Mouse (Mus musculus) Patski (cell line): ENCODE results near the gene Lman2. TPM values are rescaled to one million over a fixed set of nuclear protein-coding genes. Genes with fewer than 3 reads are reported as not detected.

ENCODE experiments used
- ATAC-seq: fragments of 100-300 bp; one replicate; pipeline ENCODE4 v1.8.0; 2021
- CTCF ChIA-PET: fragments of 350-600 bp; sonication (Branson Sonifier 250); formaldehyde crosslinking; loops from one replicate; lab custom pipeline; 2022; ENCODE audit warnings: inconsistent platforms; lab: Charles Lee
- POLR2A ChIA-PET: fragments of 350-600 bp; sonication (Branson Sonifier 250); formaldehyde crosslinking; loops from one replicate; lab custom pipeline; 2022; ENCODE audit warnings: antibody characterized with exemption, inconsistent platforms; lab: Charles Lee
- DNase-seq: peaks from one replicate; pipeline ENCODE4 v3.0.0-alpha.2; 2011; ENCODE audit warnings: low read depth, low spot score
- H3K27me3 ChIP-seq: fragments of 371-371 bp; one replicate; pipeline ENCODE4 v1.5.1; 2021
- CTCF ChIP-seq: fragments of 100-300 bp; IDR thresholded peaks from one replicate; pipeline ENCODE4 v1.5.1; 2021
- in situ Hi-C: fragments of 300-500 bp; cut with MboI; formaldehyde crosslinking; loops from 3 replicates; pipeline ENCODE4 v1.11.1; 2018; ENCODE audit warnings: low pct_unique_long_range_greater_than_20kb, mixed read lengths
- polyA plus RNA-seq: library from polyadenylated mRNA; unstranded; gene quantifications from one replicate; pipeline ENCODE4 v1.2.3, GENCODE M21; 2021

The Lman2 gene
- polyA plus RNA-seq, 1 experiment from 2014 or later = 145 TPM

DNA sequence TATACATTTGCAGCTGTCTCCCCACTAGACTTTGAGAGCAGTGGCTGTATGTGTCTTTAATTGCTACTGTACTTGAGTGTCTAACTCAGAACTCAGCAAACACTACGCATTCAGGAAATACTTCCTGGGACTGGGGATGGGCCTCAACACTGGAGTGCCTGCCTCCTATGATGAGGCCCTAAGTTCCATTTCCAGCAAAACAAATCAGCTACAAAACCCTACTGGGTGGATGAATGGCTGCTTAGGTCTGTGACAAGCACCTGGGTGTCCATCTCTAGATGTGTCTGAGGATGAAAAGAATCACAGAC, 37.4 kb upstream of the Lman2 start:
- in situ Hi-C loops = no loop called here
- ChIA-PET CTCF (interaction anchor here (1.0 kb wide), 1 partner anchor 15 kb away, joined by 3 read pairs; no protein-coding TSS in a partner anchor), POLR2A (no interaction called here)
- DNase-seq (no peak), ATAC-seq (no peak)
- no peak for TF ChIP-seq CTCF
- peaks cover 30% of the 10 kb centered on the region for H3K27me3 ChIP-seq

DNA sequence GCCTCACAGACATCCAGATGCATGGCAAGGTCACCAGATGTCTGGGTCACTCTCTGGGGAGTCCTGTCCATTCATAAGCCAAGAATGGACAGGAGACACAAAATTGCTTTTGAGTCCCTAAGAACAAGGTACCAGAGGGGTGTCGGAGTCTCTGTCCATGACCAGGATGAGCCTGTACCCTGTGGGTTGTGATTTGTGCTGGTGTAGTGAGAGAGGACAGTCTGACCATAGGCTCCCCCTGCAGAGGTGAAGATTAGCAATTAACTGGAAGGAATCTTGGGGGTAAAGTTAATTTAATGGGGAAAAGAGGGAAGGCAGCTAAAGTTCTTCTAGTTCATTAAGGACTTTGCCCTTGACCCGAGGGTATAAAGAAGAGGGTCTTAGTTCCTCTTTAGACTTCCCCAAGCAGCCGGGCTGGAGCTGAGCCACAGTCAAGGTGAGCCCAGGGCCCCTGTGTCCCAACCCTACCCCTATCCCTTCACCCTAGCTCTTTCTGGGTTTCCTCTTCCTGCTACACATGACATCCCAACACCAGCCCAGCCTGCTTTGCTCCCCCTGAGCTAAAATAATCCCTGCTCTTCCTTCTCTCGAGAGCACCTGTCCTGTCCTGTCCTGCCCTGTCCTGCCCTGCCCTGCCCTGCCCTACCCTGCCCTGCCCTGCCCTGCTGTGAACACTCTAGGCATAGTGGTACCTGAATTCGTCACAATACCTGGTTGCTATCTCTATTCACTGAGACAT, 36.9 kb upstream of the Lman2 start:
- no peak for TF ChIP-seq CTCF
- POLR2A ChIA-PET = no interaction called here
- no peak for ATAC-seq
- no peak for DNase-seq
- in situ Hi-C loops = no loop called here
- H3K27me3 ChIP-seq = peaks cover 32% of the 10 kb centered on the region
- CTCF ChIA-PET = interaction anchor here (1.0 kb wide), 1 partner anchor 14 kb away, joined by 3 read pairs; no protein-coding TSS in a partner anchor

DNA sequence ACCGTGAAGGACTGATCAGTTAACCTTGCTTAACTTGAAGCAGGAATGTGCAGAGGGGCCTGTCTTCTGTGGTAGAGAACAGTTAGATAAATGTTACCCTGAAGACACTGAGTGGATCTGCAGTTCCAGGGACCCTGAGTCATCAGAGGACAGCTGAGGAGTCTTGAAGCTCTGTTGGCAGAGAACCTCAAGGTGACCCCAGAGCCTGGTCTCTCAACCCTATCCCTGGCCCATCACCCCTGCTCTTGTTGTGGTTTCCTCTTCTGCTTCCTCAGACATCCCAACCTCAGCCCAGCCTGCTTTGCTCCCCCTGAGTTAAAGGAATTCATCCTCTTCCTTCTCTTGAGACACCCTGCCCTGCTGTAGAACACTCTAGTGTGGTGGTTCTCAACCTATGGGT, 35.5 kb upstream of the Lman2 start, which contains the start of gene Slc34a1:
Slc34a1 (plus strand) TSS at position 100 of the 400 bp plus-strand sequence.
- in situ Hi-C loops = no loop called here
- no peak for TF ChIP-seq CTCF
- CTCF ChIA-PET = no interaction called here
- H3K27me3 ChIP-seq = peaks cover 27% of the 10 kb centered on the region
- ATAC-seq (no peak), DNase-seq (no peak)
- POLR2A ChIA-PET = no interaction called here

DNA sequence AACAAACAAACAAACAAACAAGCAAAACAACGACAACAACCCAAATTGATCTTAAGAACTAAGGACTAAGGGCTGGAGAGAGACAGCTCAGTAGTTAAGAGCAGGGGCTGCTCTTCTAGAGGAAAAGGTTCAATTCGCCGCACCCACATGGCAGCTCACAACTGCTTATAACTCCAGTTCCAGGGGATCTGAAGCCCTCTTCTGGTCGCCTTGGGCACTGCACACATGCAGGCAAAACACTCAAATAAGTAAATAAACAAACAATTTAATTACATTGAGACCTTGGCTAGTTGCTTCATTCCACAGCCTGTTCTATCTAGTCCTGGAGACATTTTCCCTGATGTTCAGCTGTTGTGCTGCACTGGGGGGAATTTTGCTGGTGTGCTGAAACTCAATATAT, 30.4 kb upstream of the Lman2 start:
- TF ChIP-seq CTCF = no peak
- POLR2A ChIA-PET = no interaction called here
- peaks cover 8% of the 10 kb centered on the region for H3K27me3 ChIP-seq
- in situ Hi-C loops = no loop called here
- CTCF ChIA-PET = no interaction called here
- no peak for DNase-seq
- no peak for ATAC-seq

DNA sequence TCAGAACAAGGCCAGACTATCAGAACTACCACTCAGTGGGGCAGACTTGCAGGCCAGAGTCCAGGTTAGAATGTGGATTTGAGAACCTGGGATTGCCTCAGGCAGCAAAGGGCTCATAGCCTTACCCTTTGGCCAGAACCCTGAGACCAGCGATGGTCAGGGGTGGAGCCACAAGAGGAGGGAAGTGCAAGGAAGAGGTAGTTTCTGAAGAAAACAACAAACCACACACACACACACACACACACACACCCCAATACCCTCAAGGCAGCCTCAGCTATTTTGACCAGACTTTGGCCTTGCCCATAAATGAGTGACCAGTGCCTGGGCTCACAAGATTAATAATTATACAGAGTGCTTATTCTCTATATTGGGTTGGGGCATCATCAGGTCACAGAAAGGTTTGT, 29.0 kb upstream of the Lman2 start:
- DNase-seq (no peak), ATAC-seq (no peak)
- peaks cover 5% of the 10 kb centered on the region for H3K27me3 ChIP-seq
- ChIA-PET CTCF (interaction anchor here (1.2 kb wide), 1 partner anchor 14 kb away, joined by 3 read pairs; no protein-coding TSS in a partner anchor), POLR2A (no interaction called here)
- in situ Hi-C loops = no loop called here
- no peak for TF ChIP-seq CTCF

DNA sequence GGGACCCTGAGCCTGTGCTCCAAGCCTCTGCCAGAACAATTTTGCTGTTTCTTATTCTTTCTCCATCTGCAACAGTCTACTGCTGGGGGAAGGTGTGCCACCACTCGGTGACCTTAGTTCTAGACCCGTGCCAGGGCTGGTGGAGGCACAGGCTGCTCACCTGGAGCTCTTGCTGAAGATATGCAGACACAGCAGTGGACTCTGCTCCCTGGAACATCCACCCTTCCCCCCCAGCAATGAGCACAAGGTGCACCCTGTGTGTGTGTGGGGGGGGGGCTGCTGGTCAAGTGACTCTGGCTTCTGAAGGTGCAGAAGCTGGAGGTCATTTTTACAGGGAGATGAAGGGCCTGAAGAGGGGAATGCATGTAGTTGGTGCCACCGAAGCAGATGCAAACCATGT, 28.1 kb upstream of the Lman2 start:
- ATAC-seq (no peak), DNase-seq (no peak)
- H3K27me3 ChIP-seq = peaks cover 4% of the 10 kb centered on the region
- CTCF ChIA-PET = no interaction called here
- in situ Hi-C loops = no loop called here
- no peak for TF ChIP-seq CTCF
- POLR2A ChIA-PET = no interaction called here

DNA sequence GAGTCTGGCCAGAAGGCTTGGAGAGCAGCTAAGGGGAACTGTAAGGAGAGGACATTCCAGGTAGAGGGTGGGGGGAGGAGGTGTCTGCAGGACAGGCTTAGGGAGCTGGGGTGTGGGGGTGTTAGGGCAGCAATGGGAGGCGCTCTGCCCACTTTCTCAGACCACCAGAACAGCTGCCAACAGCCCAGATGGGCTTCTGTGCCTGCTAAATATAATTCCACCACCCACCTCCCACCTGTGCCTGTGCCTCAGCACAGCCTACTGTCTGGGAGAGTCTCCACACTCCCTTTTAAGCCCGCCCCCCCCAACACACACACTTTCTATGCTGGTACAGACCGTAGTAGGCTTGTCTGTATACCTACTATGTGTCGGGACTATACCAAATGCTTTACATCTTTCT, 19.2 kb upstream of the Lman2 start:
- CTCF ChIA-PET = interaction anchor here (0.8 kb wide), 1 partner anchor 24 kb away, joined by 3 read pairs; no protein-coding TSS in a partner anchor
- peaks cover 51% of the 10 kb centered on the region for H3K27me3 ChIP-seq
- TF ChIP-seq CTCF = no peak
- DNase-seq = no peak
- in situ Hi-C loops = no loop called here
- POLR2A ChIA-PET = no interaction called here
- no peak for ATAC-seq

DNA sequence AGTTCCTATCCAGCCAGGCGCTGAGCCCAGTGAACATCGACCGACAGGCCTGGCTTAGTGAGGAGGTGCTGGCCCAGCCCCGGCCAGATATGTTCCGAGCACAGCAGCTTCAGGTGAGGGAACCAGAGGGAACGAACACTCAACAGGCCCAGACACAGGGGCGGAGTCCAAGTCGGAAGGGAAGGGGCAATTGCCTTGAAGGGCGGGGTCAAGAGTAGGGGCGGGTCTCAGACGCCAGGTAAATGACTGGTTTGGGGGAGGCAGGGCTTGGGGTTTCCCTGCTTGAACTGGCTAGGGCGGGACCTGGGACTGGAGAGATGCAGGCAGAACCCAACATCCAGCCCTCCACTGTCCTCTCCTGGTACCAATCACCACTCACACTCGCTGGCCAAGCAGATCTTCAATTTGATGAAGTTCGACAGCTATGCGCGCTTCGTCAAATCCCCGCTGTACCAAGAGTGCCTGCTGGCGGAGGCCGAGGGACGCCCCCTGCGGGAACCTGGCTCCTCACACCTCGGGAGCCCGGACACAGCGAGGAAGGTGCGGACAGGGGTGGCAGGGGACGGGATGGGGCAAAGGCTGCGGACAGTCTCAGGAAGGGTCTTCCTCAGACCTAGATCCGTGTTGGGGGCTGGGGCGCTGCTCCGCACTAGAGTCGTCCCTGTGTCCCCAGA, 16.5 kb upstream of the Lman2 start:
- no peak for DNase-seq
- ChIA-PET POLR2A (no interaction called here), CTCF (no interaction called here)
- in situ Hi-C loops = no loop called here
- no peak for TF ChIP-seq CTCF
- no peak for ATAC-seq
- peaks cover 73% of the 10 kb centered on the region for H3K27me3 ChIP-seq

DNA sequence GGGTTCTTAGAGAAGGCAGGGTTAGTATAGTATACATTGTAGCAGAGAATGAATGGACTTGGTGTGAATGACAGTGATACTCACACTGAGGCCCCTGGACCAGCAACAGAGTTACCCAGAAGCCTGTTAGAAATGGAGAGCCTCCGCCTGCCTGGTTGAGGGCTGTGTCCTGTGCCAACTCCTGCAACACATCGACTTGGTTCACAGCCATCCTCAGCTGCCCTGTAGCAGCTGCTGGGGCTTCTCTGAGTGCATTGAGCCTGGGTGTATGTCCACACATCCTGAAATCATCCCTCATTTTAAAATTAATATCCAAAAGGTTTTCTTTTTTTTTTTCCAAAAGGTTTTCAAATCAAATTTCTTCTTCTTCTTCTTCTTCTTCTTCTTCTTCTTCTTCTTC, 13.3 kb upstream of the Lman2 start:
- peaks cover 79% of the 10 kb centered on the region for H3K27me3 ChIP-seq
- TF ChIP-seq CTCF = no peak
- no peak for ATAC-seq
- in situ Hi-C loops = no loop called here
- DNase-seq = no peak
- ChIA-PET POLR2A (no interaction called here), CTCF (no interaction called here)

DNA sequence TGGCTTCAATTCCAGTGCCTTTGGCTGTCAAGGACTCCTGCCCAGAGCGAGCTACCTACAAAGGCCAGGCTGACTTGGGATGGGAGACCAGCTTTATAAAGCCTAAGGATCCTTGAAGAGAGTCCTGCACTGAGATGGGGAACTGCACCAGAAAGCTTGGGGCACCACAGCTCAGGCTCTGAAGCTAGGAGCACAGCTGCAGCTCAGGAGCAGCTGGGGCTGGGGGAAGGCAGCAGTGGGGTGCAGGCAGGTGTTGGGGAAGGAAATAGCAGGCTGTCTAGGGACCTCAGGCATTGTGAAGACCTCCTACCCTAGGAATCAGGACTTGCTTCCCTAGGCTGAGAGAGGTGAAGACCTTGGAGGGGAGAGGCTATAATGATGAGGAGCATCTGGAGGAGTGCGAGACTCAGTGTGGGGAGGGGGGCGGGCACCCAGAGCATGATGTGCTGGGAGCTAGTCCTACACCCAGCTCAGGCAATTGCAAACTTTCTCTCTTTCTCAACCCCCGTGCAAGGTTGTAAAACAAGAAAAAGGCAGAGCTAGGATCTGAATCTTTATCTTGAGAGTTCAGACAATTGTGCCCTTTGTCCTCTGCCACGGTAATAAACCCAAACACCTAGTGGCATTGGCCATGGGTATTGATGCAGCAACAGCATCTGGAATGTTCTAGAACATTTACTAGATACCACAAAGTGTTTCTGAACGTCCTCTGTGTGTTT, 11.8 kb upstream of the Lman2 start:
- ChIA-PET POLR2A (no interaction called here), CTCF (no interaction called here)
- H3K27me3 ChIP-seq = peaks cover 74% of the 10 kb centered on the region
- DNase-seq (no peak), ATAC-seq (no peak)
- TF ChIP-seq CTCF = no peak
- in situ Hi-C loops = loop anchor here (5.0 kb wide), 1 partner anchor 53 kb away; the partner anchor contains the start of gene F12

DNA sequence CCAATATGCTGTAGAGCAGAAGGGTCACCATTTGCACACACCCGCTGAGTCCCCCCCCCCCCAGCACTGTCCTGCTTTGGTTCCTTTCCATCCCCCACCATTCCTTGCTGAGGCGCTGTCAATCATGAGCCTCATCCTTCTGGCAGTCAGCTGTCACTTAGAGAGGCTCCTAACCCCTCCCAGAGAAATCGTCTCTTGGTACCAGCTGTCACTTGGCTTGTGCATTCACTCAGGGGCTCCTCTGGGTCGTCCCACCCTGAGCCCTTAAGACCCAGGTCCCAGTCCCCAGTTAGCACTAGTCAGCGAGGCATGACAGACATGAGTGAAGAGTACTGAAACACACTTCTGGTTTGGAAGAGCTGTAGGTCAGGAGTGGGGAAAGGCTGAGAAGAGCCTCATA, 9.2 kb upstream of the Lman2 start:
- CTCF ChIA-PET = no interaction called here
- H3K27me3 ChIP-seq = peaks cover 56% of the 10 kb centered on the region
- no peak for TF ChIP-seq CTCF
- no peak for ATAC-seq
- POLR2A ChIA-PET = no interaction called here
- in situ Hi-C loops = loop anchor here (5.0 kb wide), 1 partner anchor 56 kb away; the partner anchor contains the start of gene F12
- DNase-seq = no peak
